ENCODE assay signal across 26 mouse cellular contexts in the genomic region with DNA sequence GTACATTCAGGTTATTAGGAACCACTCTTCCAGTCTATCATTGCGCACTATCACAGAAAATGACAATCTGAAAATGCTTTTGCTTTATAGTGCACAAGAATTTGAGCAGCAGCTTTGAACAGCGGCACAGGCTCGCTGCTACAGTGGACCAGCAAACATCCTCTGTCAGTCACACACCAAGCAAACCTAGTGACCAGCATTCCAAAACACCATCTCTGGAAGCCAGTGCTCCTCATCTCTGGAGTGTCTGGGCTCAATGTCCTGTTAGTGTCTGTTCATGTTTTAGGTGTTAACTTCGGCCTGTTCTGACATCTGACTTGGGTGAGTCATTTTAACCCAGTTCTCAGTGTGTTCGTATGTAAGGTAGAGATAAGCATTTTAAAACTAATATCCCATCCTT.
"Had no signal": no experiment of that assay in that cellular context is flagged by ENCODE, and none has a peak within 500 bp of the region (broad histone marks: within the 10 kb centered on the region; RNA-seq: fewer than 3 reads in every experiment).

No protein-coding gene starts in this region.

- H3K36me3 ChIP-seq: embryonic facial prominence, embryonic 10.5 days; embryonic facial prominence, embryonic 12.5 days; embryonic facial prominence, embryonic 13.5 days; embryonic facial prominence, embryonic 15.5 days; forebrain, embryonic 10.5 days; forebrain, embryonic 12.5 days; forebrain, embryonic 15.5 days had no signal

- H3K4me1 ChIP-seq: embryonic facial prominence, embryonic 10.5 days; embryonic facial prominence, embryonic 12.5 days; embryonic facial prominence, embryonic 15.5 days had no signal

- H3K27me3 ChIP-seq: embryonic facial prominence, embryonic 12.5 days; embryonic facial prominence, embryonic 13.5 days; embryonic facial prominence, embryonic 15.5 days; forebrain, embryonic 12.5 days; forebrain, embryonic 13.5 days; forebrain, embryonic 15.5 days had no signal

- H3K27ac ChIP-seq: embryonic facial prominence, embryonic 10.5 days; embryonic facial prominence, embryonic 12.5 days; embryonic facial prominence, embryonic 13.5 days; embryonic facial prominence, embryonic 15.5 days; forebrain, embryonic 10.5 days; forebrain, embryonic 12.5 days; forebrain, embryonic 13.5 days; forebrain, embryonic 15.5 days; gastrocnemius, adult 2 months; heart, adult 2 months had no signal

- H3K9me3 ChIP-seq: embryonic facial prominence, embryonic 10.5 days; embryonic facial prominence, embryonic 12.5 days; embryonic facial prominence, embryonic 13.5 days; embryonic facial prominence, embryonic 15.5 days; forebrain, embryonic 10.5 days; forebrain, embryonic 12.5 days; forebrain, embryonic 13.5 days; forebrain, embryonic 15.5 days had no signal

- H3K4me3 ChIP-seq: embryonic facial prominence, embryonic 10.5 days; embryonic facial prominence, embryonic 12.5 days; embryonic facial prominence, embryonic 13.5 days; embryonic facial prominence, embryonic 15.5 days; erythroblast, embryonic 14.5 days; forebrain, embryonic 10.5 days; forebrain, embryonic 12.5 days; forebrain, embryonic 13.5 days; forebrain, embryonic 15.5 days; gastrocnemius, adult 2 months; heart, adult 2 months had no signal

- DNase-seq: cerebellum, adult 2 months; cerebellum, adult 8-10 months; cerebellum, adult 9-10 months; cerebellum, adult 9-11 months; cerebellum, postnatal 10 days; cerebellum, postnatal 14 days; cerebellum, postnatal 25 days; cerebellum, postnatal 36 days; embryo, embryonic 11 days; forebrain, postnatal 0 days; gastrocnemius, adult 2 months; gastrocnemius, postnatal 10 days; gastrocnemius, postnatal 14 days; gastrocnemius, postnatal 25 days; gastrocnemius, postnatal 36 days; heart, adult 18-20 months; heart, adult 2 months had no signal
